Mouse (Mus musculus) liver, embryonic 15.5 days (tissue): ENCODE measurements at regions not wholly inside any gene's neighbourhood (a gene's known extent, or its start where the extent isn't known, plus 50 kb on each side); places are given as distances from the start of the nearest gene placed in this dataset.

Source experiments
- ATAC-seq: fragments of 200-750 bp; cut with Nextera tagmentation; 2 replicates; pipeline ENCODE4 v1.8.0; 2017; ENCODE audit warnings: moderate number of reproducible peaks, mild to moderate bottlenecking, moderate library complexity; ENCODE audit not compliant: insufficient read depth
- H3K27ac ChIP-seq: fragments of 300-500 bp; sonication (generic); replicated peaks from 2 replicates; pipeline ENCODE4 v1.5.1; 2015; ENCODE audit warnings: mild to moderate bottlenecking, inconsistent platforms
- H3K27me3 ChIP-seq: fragments of 300-500 bp; sonication (generic); 2 replicates; pipeline ENCODE4 v1.6.1; 2015; ENCODE audit warnings: mild to moderate bottlenecking, inconsistent platforms
- H3K36me3 ChIP-seq: fragments of 300-500 bp; sonication (generic); replicated peaks from 2 replicates; pipeline ENCODE4 v1.6.1; 2015; ENCODE audit warnings: moderate library complexity, mild to moderate bottlenecking, inconsistent platforms
- H3K4me1 ChIP-seq: fragments of 300-500 bp; sonication (generic); replicated peaks from 2 replicates; pipeline ENCODE4 v1.6.1; 2015; ENCODE audit warnings: inconsistent platforms
- H3K4me2 ChIP-seq: fragments of 300-500 bp; sonication (generic); 2 replicates; pipeline ENCODE4 v1.6.1; 2015; ENCODE audit warnings: moderate library complexity, mild to moderate bottlenecking, inconsistent platforms
- H3K4me3 ChIP-seq: fragments of 300-500 bp; sonication (generic); replicated peaks from 2 replicates; pipeline ENCODE4 v1.5.1; 2015; ENCODE audit warnings: mild to moderate bottlenecking, inconsistent platforms
- H3K9ac ChIP-seq: fragments of 300-500 bp; sonication (generic); 2 replicates; pipeline ENCODE4 v1.6.1; 2015; ENCODE audit warnings: moderate library complexity, mild to moderate bottlenecking, inconsistent platforms
- H3K9me3 ChIP-seq: fragments of 300-500 bp; sonication (generic); replicated peaks from 2 replicates; pipeline ENCODE4 v1.6.1; 2016; ENCODE audit warnings: inconsistent platforms
- WGBS: fragments of 180-500 bp; shearing (Covaris S2); methylation state at CpG from one replicate; pipeline ENCODE4 v1.1.7; 2015; ENCODE audit warnings: mixed read lengths; ENCODE audit not compliant: insufficient replicate concordance; 5-methylcytosine and 5-hydroxymethylcytosine counted together

DNA sequence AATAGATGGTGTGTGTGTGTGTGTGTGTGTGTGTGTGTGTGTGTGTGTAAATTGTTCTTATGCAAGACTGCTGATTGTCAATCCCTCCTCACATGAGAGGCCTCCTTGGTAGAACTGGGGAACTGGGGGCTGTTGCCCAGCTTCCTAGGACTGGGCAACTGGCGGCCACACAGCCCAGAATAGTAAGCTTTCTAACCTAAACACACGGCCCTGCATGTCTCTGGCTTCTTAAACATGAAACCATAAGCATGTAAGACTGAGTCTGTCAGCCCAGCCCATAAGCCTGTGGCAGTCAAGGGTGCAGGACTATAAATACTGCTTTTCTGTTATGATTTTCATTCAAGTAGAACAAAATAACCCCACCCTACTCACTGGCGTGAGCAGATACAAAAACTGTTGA, 60.7 kb downstream of the Ifng start:
- no peak for ATAC-seq
- WGBS = 44% methylated on average over 3 of the region's 3 CpGs
- H3K9me3 ChIP-seq = no peaks in the 10 kb centered on the region
- H3K4me1 ChIP-seq = no peaks in the 10 kb centered on the region
- no peak overlapping the region for H3K27ac ChIP-seq
- H3K27me3 ChIP-seq = no peaks in the 10 kb centered on the region
- no peak overlapping the region for H3K4me2 ChIP-seq
- no peaks in the 10 kb centered on the region for H3K36me3 ChIP-seq
- no peak overlapping the region for H3K4me3 ChIP-seq
- H3K9ac ChIP-seq = no peak overlapping the region

GRCm38 (mm10) chr10:118504811-118505210, 64.0 kb downstream of the Ifng start:
- Histone ChIP-seq H3K36me3 (no peaks in the 10 kb centered on the region), H3K9me3 (no peaks in the 10 kb centered on the region), H3K4me2 (no peak overlapping the region), H3K9ac (no peak overlapping the region), H3K27ac (no peak overlapping the region), H3K4me3 (no peak overlapping the region), H3K27me3 (no peaks in the 10 kb centered on the region), H3K4me1 (no peaks in the 10 kb centered on the region)
- ATAC-seq = no peak
- 46% methylated on average over 4 of the region's 4 CpGs for WGBS

DNA sequence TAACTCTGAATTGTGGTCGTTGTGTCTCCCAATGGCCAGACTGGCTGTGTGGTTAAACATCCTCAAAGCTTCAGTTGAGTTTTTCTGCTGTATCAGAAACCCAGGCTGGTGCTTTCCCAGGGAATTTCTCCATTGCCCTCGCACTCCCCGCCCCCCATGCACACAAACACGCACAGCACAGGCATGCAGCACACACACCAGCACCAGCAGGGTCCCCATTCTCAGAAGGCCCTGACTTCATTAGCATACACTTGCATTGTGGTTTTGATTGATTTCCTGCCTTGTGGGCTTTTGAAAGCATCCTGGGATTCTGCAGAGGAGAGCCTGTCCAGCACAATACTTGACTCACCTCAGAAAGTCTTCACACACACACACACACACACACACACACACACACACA, 65.3 kb downstream of the Ifng start:
- no peak for ATAC-seq
- Histone ChIP-seq H3K4me2 (no peak overlapping the region), H3K9me3 (no peaks in the 10 kb centered on the region), H3K36me3 (no peaks in the 10 kb centered on the region), H3K4me1 (no peaks in the 10 kb centered on the region), H3K27me3 (no peaks in the 10 kb centered on the region), H3K9ac (no peak overlapping the region), H3K4me3 (no peak overlapping the region), H3K27ac (no peak overlapping the region)
- WGBS = 52% methylated on average over 4 of the region's 4 CpGs

- 37% methylated on average over 2 of the region's 2 CpGs for WGBS
- Histone ChIP-seq H3K9ac (no peak overlapping the region), H3K36me3 (no peaks in the 10 kb centered on the region), H3K4me1 (no peaks in the 10 kb centered on the region), H3K4me2 (no peak overlapping the region), H3K4me3 (no peak overlapping the region), H3K27ac (no peak overlapping the region), H3K27me3 (no peaks in the 10 kb centered on the region), H3K9me3 (no peaks in the 10 kb centered on the region)
- ATAC-seq = no peak
Observed at GRCm38 (mm10) chr10:118507630-118508029, 66.8 kb downstream of the Ifng start.

DNA sequence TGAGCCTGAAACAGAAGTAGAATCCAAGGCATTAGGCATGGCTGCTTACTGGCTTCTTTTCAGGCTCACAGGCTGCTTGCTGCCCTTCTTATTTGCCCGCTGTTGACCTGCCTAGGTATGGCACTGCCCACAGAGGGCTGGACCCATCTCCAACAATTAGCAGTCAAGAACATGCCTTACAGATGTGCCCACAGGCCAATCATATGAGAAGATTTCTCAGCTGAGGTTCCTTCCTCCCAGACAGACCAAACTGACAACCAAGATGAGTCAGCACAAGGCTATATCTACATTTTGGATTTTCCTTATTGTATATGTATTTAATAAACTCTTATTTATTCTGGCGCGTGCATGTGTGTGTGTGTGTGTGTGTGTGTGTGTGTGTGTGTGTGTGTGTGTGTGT, 76.0 kb downstream of the Ifng start:
- no peak overlapping the region for H3K4me2 ChIP-seq
- no peak overlapping the region for H3K4me3 ChIP-seq
- H3K9ac ChIP-seq = no peak overlapping the region
- WGBS = 54% methylated on average over 3 of the region's 3 CpGs
- H3K27me3 ChIP-seq = no peaks in the 10 kb centered on the region
- no peaks in the 10 kb centered on the region for H3K9me3 ChIP-seq
- ATAC-seq = no peak
- H3K4me1 ChIP-seq = no peaks in the 10 kb centered on the region
- no peaks in the 10 kb centered on the region for H3K36me3 ChIP-seq
- no peak overlapping the region for H3K27ac ChIP-seq

DNA sequence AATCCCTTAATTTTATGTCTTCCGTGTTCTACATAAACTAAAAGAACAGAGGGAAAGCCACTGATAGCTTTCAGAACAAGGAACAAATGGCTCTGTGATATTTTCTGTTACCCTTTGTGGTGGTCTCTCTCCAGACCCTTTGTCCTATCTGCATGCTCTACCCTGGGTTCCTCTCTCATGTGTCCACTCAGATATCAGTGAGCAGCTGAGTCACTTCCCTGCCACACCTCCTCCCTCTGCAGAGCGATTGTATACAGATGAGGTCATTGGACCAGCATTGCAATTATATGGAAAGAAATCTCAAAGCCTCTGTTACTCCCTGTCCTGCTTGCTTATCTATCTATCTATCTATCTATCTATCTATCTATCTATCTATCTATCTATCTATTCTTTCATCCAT, 77.1 kb downstream of the Ifng start:
- no peak overlapping the region for H3K9ac ChIP-seq
- no peaks in the 10 kb centered on the region for H3K4me1 ChIP-seq
- WGBS = 43% methylated on average over 2 of the region's 2 CpGs
- ATAC-seq = no peak
- no peak overlapping the region for H3K27ac ChIP-seq
- no peak overlapping the region for H3K4me3 ChIP-seq
- no peaks in the 10 kb centered on the region for H3K27me3 ChIP-seq
- no peaks in the 10 kb centered on the region for H3K36me3 ChIP-seq
- no peak overlapping the region for H3K4me2 ChIP-seq
- H3K9me3 ChIP-seq = no peaks in the 10 kb centered on the region

- Histone ChIP-seq H3K27me3 (no peaks in the 10 kb centered on the region), H3K36me3 (no peaks in the 10 kb centered on the region), H3K9me3 (no peaks in the 10 kb centered on the region), H3K4me3 (no peak overlapping the region), H3K9ac (no peak overlapping the region), H3K27ac (no peak overlapping the region), H3K4me1 (no peaks in the 10 kb centered on the region), H3K4me2 (no peak overlapping the region)
- 2% methylated on average over 1 of the region's 1 CpGs for WGBS
- ATAC-seq = no peak
Observed at GRCm38 (mm10) chr10:118545966-118546365, 105.1 kb downstream of the Ifng start.

DNA sequence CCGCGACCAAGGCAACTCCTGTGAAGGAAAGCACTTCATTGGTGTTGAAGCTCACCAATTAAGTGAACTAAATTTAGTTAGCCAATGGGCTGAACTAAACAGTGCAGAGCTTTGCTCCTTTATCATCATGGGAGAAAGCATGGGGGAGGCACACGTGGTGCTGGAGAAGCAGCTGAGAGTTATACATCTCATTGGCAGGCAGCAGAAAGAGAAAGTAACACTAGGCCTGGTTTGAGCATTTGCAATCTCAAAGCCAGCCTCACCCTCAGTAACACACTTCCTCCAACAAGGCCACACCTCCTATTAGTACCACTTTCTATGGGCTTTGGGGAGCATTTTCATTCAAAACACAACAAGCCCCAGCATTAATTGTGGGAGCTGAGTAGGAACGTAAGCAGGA, 109.4 kb downstream of the Ifng start:
- Histone ChIP-seq H3K9me3 (no peaks in the 10 kb centered on the region), H3K27ac (no peak overlapping the region), H3K4me2 (no peak overlapping the region)

DNA sequence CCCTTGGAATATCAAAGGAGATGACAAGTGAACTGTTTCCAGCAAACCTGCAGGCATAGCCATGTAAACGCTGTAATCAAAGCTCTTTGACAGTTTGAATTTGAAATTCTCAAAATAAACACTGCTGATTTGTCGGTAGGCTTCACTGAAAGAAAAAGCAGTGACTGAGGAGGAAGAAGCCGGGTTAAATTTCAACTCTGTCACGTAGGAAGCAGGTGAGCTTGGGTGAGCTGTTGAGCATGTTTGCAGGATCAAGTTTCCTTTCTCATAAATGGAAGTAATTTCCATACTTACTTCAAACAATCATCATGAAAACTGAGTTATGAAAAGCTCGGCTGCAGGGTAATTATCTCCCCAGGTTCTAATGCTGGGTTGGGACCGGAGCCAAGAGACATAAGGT, 118.0 kb downstream of the Ifng start:
- no peaks in the 10 kb centered on the region for H3K27me3 ChIP-seq
- 49% methylated on average over 6 of the region's 6 CpGs for WGBS
- H3K9ac ChIP-seq = no peak overlapping the region
- ATAC-seq = no peak
- H3K36me3 ChIP-seq = no peaks in the 10 kb centered on the region
- no peaks in the 10 kb centered on the region for H3K9me3 ChIP-seq
- no peak overlapping the region for H3K4me3 ChIP-seq
- no peak overlapping the region for H3K27ac ChIP-seq
- no peak overlapping the region for H3K4me2 ChIP-seq
- no peaks in the 10 kb centered on the region for H3K4me1 ChIP-seq

More for the DNA sequence above, 109.4 kb downstream of the Ifng start:
- Histone ChIP-seq H3K27me3 (no peaks in the 10 kb centered on the region), H3K36me3 (no peaks in the 10 kb centered on the region), H3K4me3 (no peak overlapping the region), H3K4me1 (no peaks in the 10 kb centered on the region), H3K9ac (no peak overlapping the region)
- ATAC-seq = no peak
- 62% methylated on average over 4 of the region's 4 CpGs for WGBS

DNA sequence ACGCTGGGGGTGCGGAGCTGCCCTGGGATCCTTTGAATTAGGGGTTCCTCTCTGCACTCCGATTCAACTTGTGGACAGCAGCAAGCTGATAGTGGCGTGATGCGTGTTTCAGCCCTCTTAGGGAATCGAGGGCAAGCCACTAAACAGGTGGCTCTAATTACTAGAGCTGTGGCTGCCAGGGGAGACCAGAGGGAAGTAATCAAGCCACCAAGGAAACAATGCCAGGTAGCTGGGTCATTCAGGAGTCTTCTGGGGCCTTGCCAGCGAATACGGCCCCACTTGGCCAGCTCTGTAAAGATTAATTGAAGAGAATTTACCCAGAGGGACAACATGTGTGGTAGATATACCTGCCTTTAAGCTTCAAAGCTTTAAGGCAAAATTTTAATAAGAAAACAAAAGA, 123.2 kb downstream of the Ifng start:
- H3K9ac ChIP-seq = no peak overlapping the region
- H3K27me3 ChIP-seq = no peaks in the 10 kb centered on the region
- no peak overlapping the region for H3K4me3 ChIP-seq
- no peaks in the 10 kb centered on the region for H3K9me3 ChIP-seq
- H3K27ac ChIP-seq = no peak overlapping the region
- no peak overlapping the region for H3K4me2 ChIP-seq
- no peak for ATAC-seq
- H3K36me3 ChIP-seq = no peaks in the 10 kb centered on the region
- WGBS = 69% methylated on average over 8 of the region's 8 CpGs
- no peaks in the 10 kb centered on the region for H3K4me1 ChIP-seq

DNA sequence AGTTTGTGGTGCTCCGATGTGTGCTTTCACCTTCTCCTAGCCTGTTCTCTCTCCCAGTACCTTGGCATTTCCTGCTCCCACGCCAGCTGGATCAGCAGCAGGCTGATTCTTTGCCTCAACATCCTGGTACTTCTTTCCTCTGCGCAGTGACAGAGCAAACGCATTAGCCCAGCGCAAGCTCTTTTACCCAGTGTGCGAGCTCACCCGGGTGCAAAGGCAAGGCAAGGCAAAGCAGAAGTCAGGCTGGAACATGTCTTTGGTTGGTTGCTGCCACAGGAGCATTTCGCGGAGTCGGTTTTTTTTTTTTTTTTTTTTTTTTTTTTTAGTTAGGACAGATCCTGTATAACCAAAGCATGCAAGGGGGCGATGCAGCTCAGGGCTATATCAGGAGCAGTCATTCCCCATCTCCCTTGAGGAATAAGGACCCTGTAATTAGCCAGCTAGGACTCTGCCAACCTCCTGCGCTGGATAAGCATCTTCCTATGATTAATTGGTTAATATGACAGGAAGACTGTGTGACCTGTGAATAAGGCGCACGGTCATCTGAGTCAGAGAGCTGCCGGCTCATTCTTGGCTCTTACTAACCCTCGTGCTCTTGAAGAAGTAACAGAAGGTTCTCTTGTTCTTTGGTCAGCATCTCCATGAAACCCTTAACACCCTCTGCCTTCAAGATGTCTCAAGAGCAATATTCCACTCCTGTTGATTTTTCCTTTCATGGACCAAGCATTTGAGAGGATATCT, 123.9 kb downstream of the Ifng start:
- Histone ChIP-seq H3K4me3 (no peak overlapping the region), H3K27ac (no peak overlapping the region), H3K36me3 (no peaks in the 10 kb centered on the region), H3K4me1 (no peaks in the 10 kb centered on the region), H3K9me3 (no peaks in the 10 kb centered on the region), H3K4me2 (no peak overlapping the region), H3K27me3 (no peaks in the 10 kb centered on the region), H3K9ac (no peak overlapping the region)
- ATAC-seq = no peak
- WGBS = 66% methylated on average over 16 of the region's 16 CpGs

DNA sequence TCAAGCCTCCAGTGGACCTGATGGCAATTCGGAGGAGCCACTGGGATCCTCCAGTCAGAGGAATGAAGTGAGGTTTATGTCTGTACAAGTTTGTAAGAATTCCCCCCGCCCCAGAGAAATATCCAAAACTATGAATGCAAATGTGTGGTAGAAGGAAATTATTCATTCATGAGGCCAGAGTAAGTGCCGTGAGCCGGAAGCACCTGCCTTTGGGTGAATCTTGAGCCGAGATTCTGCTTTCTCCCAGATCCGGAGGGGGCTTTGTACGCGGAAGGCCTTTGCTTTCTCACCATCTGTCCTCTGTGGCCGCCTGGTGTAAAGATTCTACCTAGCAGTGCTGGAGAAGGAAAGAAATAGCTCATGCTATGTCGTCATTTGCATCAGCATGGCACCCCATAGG, 127.8 kb downstream of the Ifng start:
- ATAC-seq = no peak
- Histone ChIP-seq H3K9ac (no peak overlapping the region), H3K27me3 (no peaks in the 10 kb centered on the region), H3K27ac (no peak overlapping the region), H3K4me2 (no peak overlapping the region), H3K4me1 (no peaks in the 10 kb centered on the region), H3K9me3 (no peaks in the 10 kb centered on the region), H3K36me3 (no peaks in the 10 kb centered on the region), H3K4me3 (no peak overlapping the region)
- WGBS = 65% methylated on average over 10 of the region's 10 CpGs
